Mouse (Mus musculus): Measurements from ENCODE around the gene Tspan17. TPM values are rescaled to one million over a fixed set of nuclear protein-coding genes. Genes with fewer than 3 reads are reported as not detected.
A peak's percentile ranks its signal among the peaks of the same experiment; 100 is the strongest.

Gene Tspan17
- total RNA-seq, 4 experiments from 2014 or later = 74.5 to 85.8 (median 79.0) TPM

DNA sequence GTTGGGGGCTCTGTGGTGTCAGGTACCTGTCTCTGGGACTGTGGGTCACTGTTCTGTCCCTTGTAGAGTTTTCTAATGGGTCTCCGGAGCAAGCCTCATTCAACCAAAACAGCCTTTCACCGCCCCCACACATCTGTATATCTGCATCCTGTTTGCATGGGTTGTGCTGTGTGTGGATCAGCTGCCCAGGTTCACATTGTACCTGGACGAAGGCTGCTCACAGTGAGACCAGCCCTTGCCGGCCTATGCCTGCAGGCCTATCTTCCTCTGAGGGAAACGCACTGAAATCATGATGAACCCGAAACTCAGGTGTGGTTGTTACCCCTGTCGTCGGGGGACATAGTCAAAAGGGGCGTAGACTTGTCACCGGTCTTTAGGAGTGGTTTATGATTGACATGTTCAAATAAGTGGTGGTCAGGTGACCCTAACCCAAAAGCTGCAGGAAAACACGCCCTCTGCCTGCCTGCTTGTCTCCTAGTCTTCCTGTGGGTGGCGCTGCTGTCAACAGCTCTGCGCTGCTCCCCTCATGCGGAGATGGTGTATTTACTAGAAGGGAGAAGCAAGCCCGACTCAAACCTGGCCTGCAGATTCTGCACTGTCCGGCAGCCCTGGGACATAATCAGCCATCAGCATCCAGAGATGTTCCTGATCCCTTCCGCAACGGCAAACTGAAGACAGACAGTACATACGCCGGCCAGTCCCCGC lies 16.1 kb downstream of the Tspan17 start:
- no peak for DNase-seq (ENCODE audit: low spot score in 2 of 2)

DNA sequence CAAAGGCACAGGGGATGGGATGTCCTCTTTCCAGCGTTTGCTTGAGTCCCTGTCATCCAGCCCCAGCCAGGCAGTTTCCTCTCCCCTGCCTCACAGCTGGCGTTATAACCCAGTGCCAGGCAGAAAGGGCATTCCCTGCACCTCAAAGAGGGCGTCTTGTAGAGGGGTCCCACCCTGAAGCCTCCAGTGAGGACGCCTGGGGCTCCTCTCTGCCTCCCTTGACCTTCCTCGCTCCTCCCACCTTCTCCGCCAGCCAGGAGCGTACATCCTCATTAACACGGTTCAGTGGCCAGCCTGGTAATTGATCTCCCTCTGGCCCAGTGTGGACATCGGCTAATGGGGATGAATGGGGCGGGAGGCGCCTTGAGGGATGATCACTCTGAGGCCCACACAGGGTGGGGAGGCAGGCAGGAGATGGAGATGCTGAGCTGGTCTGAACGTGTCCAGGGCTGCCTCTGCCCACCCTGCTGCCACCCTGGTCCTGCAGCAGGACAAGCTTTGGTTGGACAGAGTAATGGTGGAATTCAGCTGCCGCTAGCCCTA lies 17.3 kb downstream of the Tspan17 start:
- DNase-seq (ENCODE audit: low spot score in 2 of 2) = no peak

DNA sequence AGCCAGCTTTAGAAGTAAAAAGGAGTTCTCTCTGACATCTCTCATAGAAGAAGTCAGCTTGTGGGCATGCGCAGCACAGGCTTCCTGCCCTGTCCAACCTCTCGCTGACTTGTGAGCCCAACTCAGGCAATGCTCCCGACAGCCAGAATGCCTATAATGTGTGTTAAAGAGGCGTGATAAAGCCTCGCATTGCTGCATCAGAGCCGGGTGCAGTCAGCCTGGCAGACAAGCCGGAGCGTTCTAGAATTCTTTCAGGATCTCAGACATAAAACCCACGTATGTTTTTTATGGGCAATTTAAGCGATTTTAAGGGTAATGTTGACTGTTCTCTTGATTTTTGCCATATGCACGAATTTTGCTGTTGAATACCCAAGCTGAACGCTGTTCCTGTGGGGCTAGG lies 18.9 kb downstream of the Tspan17 start:
- no peak for DNase-seq (ENCODE audit: low spot score in 2 of 2)

DNA sequence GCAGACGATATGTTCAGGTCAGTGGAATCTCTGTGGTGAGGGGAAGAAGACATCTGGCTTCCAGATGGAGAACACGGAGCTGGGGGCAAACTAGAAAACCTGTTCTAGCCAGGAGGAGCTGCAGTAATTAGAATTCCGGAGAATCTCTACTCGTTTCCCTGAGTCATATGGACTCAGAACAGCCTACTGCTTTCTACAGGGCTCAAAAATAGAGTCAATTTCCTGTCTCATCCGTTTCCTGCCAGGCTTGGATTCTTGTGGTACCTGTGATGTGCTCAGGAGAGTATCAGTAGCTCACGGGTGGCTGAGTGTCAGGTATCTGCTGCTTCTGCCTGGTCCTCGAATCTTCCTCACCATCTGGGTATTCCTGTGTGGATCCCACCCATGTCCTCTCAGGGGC lies 22.3 kb downstream of the Tspan17 start:
- no peak for DNase-seq (ENCODE audit: low spot score in 2 of 2)

DNA sequence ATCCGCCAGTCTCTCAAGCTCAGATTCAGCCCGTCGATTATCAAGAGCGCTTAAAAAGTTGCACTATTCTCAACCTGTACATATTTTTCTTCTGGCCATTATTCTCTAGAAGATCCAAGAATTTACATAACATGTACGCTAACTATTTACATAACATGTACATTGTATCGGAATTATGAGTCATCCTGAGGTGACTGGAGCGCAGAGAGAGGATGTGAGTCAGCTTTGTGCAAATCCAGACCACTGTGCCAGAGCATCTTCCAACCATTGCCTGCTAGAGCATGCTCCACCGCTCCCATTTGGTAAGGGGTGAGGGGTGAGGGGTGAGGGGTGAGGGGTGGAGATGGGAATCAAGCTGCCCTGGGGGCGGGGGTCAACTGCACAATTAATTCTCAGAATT lies 24.2 kb downstream of the Tspan17 start:
- DNase-seq (ENCODE audit: low spot score in 2 of 2) = no peak

DNA sequence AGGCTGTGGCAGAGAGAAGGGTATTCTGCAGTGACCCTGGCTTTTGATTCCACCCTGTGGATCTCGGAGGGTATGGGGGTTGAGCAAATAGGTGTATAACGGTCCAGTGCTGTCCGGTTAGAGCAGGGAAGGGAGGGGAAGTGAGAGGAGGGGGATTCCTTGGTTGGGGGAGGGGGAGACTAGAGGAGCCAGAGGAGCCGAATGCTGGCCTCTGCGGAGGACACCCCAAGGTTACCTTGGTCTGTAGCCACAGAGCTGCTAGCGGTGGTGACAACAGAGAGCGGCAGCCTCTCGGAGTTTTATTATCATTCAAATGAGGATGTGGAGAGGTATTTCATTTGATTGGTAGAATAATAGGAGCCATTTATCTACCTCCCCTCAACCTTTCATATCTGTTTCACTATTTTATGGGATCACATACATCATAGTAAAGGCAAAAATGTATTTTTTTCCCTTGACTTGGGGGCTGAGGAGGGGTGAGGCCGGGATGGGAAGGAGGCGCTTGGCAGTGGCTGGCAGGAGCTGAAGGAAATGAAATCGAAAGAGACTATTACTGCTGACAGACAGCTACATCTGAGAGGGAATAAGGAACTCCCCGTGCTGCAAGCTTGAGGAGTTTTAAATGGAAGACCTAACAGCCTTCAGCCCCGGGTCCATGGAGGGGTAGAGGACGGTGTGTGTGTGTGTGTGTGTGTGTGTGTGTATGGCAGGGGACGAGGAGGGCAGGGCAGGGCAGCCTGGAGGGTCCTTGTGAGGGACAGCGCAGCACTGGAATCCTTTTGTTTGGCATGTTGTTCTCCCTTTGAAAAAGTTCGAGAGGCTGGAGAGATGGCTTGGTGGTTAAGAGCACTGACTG lies 29.4 kb downstream of the Tspan17 start:
- no peak for DNase-seq (ENCODE audit: low spot score in 2 of 2)

DNA sequence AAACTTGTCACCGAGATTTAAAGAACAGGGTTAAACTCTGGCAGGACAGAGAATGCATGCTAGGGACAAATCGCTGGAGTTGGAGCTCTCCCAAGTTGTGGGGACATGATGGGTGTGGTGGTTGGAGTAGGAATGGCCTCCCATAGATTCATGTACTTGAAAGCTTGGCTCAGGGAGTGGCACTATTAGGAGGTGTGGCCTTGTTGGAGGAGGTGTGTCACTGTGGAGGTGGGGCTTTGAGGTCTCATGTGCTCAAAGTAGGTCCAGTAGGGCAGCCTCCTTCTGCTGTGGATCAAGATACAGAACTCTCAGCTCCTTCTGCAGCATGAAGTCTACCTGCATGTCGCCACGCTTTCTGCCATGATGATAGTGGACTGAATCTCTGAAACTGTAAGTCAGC lies 31.9 kb downstream of the Tspan17 start:
- no peak for DNase-seq (ENCODE audit: low spot score in 2 of 2)

DNA sequence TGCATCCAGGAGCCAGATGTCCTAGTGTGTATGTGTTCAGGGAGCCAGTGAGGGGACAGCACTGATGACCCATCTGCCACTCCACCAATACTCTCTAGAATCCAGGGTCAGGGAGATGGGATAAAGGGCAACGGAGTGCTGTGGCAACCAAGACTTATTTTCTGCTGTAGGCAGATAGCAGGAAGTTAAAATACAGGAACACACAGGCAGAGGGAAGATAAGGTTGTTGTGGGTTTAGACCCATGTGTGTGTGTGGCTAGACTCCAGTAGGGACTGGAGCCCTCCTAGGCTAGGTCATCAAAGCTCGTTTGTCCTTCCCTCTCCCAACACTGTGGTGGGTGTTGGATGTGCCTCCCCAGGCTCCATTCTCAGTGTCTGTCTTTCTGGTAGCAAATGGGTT lies 32.8 kb downstream of the Tspan17 start:
- no peak for DNase-seq (ENCODE audit: low spot score in 2 of 2)

DNA sequence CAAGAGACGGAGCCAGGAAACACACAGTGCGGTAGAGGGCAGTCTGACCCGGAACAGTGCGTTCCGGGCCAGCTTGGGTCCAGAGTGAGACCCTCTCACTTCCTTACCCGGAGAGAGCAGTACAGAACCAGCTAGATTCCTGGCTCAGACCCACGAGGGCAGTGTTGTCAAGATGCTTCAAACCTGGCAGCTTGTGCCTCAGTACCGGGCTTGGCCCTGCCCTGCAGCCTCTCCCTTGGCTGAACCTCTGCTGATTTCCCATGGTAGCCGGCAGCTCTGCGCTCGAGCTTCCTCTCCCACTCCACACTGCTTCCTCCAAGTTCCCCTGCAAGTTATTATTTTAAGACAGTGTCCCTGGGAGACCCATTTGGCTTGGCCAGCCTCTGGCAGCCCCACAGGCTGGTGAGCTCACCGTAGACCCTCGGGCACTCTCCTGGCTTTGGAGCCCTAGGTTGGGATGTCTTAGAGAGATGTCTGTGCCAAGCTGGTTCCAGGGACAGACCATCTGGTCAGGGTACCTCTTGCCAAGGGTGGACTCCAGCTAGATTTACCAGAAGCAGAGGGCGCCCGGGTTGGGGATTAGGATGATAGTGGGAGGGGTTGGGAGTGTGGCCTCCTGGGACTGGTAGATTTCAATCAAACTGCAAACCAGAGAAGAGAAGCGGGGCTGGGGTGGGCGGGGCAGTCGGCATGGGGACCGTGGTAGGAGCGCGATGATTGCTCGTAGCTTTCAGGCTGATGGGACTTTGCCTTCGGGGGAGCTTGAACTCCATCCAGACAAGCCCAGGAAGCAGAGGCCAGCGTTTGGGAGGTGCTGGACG lies 35.1 kb downstream of the Tspan17 start:
- no peak for DNase-seq (ENCODE audit: low spot score in 2 of 2)

DNA sequence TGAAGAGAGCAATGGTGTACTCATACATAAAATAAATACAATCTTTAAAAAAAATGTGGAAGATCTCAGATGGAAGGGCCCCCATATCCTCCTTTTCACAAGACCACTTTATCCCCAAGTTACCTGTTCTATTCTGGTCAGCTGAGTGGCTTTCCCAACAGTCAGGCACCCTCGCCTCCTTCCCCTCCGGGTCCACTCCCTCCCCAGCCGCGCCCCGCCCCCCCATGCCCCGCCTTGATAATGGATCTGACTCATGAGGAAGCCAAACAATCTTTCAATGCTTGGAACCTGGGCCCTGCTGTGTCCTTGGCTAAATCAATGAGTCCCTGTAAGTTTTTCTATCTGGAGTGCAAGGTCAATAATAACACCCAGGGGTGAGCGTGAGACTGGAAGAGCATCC lies 38.8 kb downstream of the Tspan17 start:
- no peak for DNase-seq (ENCODE audit: low spot score in 2 of 2)

DNA sequence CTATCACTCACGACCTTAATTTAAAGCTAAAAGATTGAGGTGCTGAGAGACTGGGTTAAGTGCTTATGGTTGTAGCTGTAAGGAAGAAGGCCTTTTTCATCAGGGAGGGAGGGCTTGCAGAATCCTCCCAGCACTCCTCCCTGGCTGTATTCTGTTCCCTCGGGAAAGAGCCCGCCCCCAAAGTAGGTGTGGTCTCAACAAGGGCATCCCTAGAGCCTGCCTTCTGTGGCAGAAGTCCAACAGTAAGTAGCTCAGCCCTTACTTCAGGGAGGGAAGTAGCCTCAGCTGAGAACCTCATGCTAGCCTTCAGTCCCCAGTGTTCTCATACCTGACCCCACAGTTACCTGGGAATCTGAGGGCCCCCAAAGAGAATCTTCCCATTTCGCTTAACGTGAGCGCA lies 39.3 kb downstream of the Tspan17 start:
- DNase-seq (ENCODE audit: low spot score in 2 of 2) = no peak

DNA sequence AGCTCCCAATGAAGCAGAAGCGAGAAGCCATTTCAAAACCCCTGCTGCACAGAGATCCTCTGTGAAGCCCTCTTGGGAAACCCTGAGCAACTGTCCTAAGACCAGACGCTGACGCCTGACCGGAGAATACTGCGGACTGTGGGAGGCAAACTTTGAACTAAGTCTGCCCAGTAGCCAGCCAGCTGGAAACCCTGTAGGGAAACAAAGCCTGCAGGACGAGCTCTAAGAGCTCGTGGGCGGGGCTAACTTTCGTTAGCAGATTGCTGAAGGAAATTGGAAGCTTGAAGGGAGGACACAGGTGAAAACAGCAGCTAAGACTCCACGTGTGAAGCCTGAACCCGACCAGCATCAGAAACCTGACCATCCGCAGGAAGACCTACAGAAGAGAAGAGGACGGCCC lies 40.3 kb downstream of the Tspan17 start:
- no peak for DNase-seq (ENCODE audit: low spot score in 2 of 2)

DNA sequence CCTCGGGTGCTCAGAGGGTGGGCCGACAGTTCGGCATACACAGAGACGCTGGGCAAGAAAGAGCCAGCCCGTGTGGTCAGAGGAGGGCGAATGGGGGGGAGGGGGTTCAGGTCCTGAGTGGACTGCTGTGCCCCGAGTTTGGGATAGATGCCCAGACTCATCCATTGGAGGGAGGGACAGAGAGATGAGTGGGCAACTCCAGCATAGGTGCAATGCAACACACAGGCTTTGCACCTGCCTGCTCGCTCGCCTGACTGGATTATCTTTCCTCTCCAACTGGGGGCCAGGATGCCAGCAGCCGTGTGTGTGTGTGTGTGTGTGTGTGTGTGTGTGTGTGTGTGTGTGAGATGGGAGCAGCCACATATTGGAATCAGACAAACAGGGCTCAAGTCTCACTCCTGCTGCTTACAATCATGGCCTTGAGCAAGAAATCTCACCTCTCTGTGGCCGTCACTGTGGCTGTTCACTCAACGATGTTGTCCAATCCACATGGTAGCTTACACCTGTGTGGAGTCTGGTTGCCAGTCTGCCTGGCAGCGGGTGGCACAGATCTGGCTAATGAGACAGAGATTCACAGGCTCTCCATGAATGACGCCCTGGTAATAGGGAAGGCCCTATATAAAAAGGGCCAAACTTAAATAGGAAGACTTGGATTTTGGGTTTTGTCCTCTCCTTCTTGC lies 47.3 kb downstream of the Tspan17 start:
- no peak for DNase-seq (ENCODE audit: low spot score in 2 of 2)

DNA sequence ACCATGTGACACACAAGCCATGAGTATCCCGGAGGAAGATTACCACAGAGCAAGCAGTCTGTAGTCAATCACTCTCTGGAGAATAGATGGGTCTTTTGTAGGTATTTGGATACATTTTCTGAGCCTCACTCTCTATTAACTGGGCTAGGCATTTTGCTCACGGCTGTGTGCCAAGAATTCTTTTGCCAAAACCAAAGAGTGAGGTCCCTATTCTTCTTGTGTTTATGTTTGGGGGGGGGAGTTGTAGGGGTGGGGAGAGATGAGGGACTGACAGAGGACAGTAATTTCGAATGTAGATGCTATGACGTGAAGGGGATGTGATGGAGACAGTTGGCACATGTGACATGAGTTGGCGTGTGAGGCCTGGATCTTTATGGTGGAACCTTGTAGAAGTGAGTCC lies 47.9 kb downstream of the Tspan17 start:
- no peak for DNase-seq (ENCODE audit: low spot score in 2 of 2)

DNA sequence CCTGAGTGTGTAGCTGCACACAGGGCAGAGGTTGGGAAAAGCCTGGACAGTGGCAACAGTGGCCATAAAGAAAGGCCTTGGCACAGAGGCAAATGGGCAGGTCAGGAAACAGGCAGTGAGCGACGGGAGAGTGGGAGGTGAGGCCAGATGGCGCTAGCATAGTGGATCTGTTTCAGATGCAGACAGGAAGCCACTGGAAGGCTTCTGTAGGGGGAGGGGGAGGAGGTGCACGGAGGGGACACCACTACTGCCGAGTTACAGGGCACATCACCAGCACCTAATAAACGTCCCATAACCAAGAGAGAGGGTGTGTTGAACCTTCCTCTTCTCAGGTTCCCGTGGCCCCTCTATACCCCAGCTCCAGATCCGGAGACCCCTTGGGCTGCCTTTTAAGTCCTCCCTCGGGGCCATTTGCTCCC lies 48.3 kb downstream of the Tspan17 start:
- DNase-seq (ENCODE audit: low spot score in 2 of 2) = peak in 1 of 2 experiments; percentile 43

DNA sequence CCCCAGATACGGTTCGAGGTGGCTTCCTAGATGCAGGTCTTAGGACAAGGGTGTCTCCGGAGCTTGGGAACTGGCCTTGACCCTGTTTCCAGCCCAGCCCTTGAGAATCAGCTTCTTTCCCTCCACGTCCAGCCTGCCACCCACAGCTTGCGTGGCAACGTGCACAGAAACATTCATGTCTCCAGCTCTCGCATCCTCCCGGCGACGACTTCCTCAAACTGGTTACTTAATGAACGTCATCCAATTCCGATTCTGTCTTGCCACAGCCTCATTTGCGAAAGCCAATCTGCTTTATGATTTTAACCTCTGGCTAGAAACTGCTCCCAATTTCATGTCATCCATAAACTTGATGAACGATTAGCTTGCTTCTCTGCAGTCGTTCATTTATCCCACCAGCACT lies 49.4 kb downstream of the Tspan17 start:
- DNase-seq (ENCODE audit: low spot score in 2 of 2) = no peak

DNA sequence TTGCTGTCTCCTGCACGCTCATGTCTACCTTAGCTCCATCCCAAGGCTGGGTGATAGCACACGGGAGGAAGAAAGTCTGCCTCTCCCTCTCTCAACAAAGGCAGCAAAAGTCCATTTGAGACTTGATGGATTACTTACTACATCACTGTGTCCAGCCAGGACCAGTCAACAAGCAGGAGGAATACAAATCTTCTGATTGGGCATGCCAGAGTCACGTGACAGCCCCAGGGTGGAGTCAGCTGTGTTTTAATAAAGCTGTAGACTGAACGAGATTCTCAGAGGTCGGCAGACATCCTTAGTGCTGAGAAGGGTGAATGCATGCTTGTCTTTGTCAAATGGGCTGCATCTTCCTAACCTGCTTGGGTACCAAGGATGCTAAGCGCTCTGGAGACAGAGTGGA lies 50.0 kb downstream of the Tspan17 start:
- no peak for DNase-seq (ENCODE audit: low spot score in 2 of 2)

DNA sequence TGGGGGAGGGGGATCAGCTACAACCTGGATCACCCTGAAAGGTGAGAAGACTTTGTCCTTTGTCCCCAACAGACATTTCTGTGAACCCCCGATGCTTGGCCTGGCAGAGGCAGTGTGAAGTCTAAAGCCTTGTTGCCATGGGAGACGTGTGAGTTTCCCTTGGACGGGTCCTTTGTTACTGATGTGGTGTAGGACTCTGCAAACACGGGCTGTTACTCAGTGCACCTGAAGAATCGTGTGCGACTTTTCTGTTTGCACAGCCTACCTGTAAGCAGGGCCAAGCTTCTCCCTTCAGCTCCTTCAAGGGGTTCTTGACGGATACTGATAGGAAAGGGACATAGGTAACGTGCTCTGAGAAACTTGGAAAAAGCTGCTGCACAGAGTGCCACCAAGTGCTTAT lies 55.4 kb downstream of the Tspan17 start:
- DNase-seq (ENCODE audit: low spot score in 2 of 2) = no peak
